Mouse (Mus musculus) forebrain, embryonic 16.5 days (tissue): ENCODE measurements around the gene Dgkb. TPM values are rescaled to one million over a fixed set of nuclear protein-coding genes. Genes with fewer than 3 reads are reported as not detected.

ENCODE experiments used
- ATAC-seq: fragments of 200-750 bp; cut with Nextera tagmentation; 2 replicates; pipeline ENCODE4 v1.8.0; 2017; ENCODE audit warnings: mild to moderate bottlenecking, moderate library complexity
- H3K27ac ChIP-seq: fragments of 300-500 bp; sonication (generic); 2 replicates; pipeline ENCODE4 v1.5.1; 2014; ENCODE audit warnings: low read length, control low read depth
- H3K27me3 ChIP-seq: fragments of 300-500 bp; sonication (generic); replicated peaks from 2 replicates; pipeline ENCODE4 v1.6.1; 2014; ENCODE audit warnings: low read length; ENCODE audit not compliant: control insufficient read depth, insufficient read depth
- H3K36me3 ChIP-seq: fragments of 300-500 bp; sonication (generic); 2 replicates; pipeline ENCODE4 v1.6.1; 2014; ENCODE audit not compliant: control insufficient read depth, insufficient read depth
- H3K4me1 ChIP-seq: fragments of 300-500 bp; sonication (generic); replicated peaks from 2 replicates; pipeline ENCODE4 v1.6.1; 2014; ENCODE audit warnings: low read length; ENCODE audit not compliant: control insufficient read depth, insufficient read depth
- H3K4me2 ChIP-seq: fragments of 300-500 bp; sonication (generic); 2 replicates; pipeline ENCODE4 v1.6.1; 2014; ENCODE audit warnings: mild to moderate bottlenecking, low read length, control low read depth
- H3K4me3 ChIP-seq: fragments of 300-500 bp; sonication (generic); replicated peaks from 2 replicates; pipeline ENCODE4 v1.5.1; 2014; ENCODE audit warnings: mild to moderate bottlenecking, low read length, control low read depth
- H3K9ac ChIP-seq: fragments of 300-500 bp; sonication (generic); replicated peaks from 2 replicates; pipeline ENCODE4 v1.6.1; 2014; ENCODE audit warnings: low read depth, low read length, control low read depth
- H3K9me3 ChIP-seq: fragments of 300-500 bp; sonication (generic); 2 replicates; pipeline ENCODE4 v1.6.1; 2016; ENCODE audit warnings: low read length; ENCODE audit not compliant: control insufficient read depth
- WGBS: fragments of 180-500 bp; shearing (Covaris S2); extraction: QIAGEN DNeasy Blood & Tissue Kit; methylation state at CpG from one replicate; pipeline ENCODE4 v1.1.7; 2014; 5-methylcytosine and 5-hydroxymethylcytosine counted together
- polyA plus RNA-seq: library from polyadenylated mRNA; unstranded; fragments of >200 nt; fragmentation: Nextera tagmentation; extraction: Ambion mirVana; gene quantifications from 2 replicates; pipeline ENCODE4 v1.2.1, GENCODE M21; 2015

Gene Dgkb
- polyA plus RNA-seq, 1 experiment from 2014 or later, result 6.4 TPM

GRCm38 (mm10) chr12:38309885-38310284 is 492.4 kb downstream of the Dgkb start:
- H3K4me3 ChIP-seq, result no peak overlapping the region
- H3K9ac ChIP-seq, result no peak overlapping the region
- no peaks in the 10 kb centered on the region for H3K36me3 ChIP-seq
- H3K9me3 ChIP-seq, result no peaks in the 10 kb centered on the region
- ATAC-seq, result no peak
- H3K4me2 ChIP-seq, result no peak overlapping the region
- no peak overlapping the region for H3K27ac ChIP-seq
- no peaks in the 10 kb centered on the region for H3K27me3 ChIP-seq
- H3K4me1 ChIP-seq, result 0 out of 2 replicates have a peak, but pooled peaks cover 1% of the 10 kb centered on the region

GRCm38 (mm10) chr12:38327729-38328271 is 510.3 kb downstream of the Dgkb start:
- H3K4me2 ChIP-seq, result no peak overlapping the region
- H3K36me3 ChIP-seq, result no peaks in the 10 kb centered on the region
- no peaks in the 10 kb centered on the region for H3K27me3 ChIP-seq
- H3K27ac ChIP-seq, result no peak overlapping the region
- no peaks in the 10 kb centered on the region for H3K9me3 ChIP-seq
- WGBS, result 13% methylated on average over 1 of the region's 1 CpGs
- no peak overlapping the region for H3K4me3 ChIP-seq
- 0 out of 2 replicates have a peak, but pooled peaks have one; percentile 10 for ATAC-seq
- H3K9ac ChIP-seq, result no peak overlapping the region
- peaks cover 3% of the 10 kb centered on the region; the same call in 1 of the 2 replicates for H3K4me1 ChIP-seq

GRCm38 (mm10) chr12:38328779-38329178 is 511.3 kb downstream of the Dgkb start:
- no peak overlapping the region for H3K27ac ChIP-seq
- no peak overlapping the region for H3K4me2 ChIP-seq
- peaks cover 3% of the 10 kb centered on the region; the same call in 1 of the 2 replicates for H3K4me1 ChIP-seq
- no peak overlapping the region for H3K4me3 ChIP-seq
- no peak overlapping the region for H3K9ac ChIP-seq
- no peaks in the 10 kb centered on the region for H3K27me3 ChIP-seq
- no peaks in the 10 kb centered on the region for H3K36me3 ChIP-seq
- peak; percentile 79 for ATAC-seq
- H3K9me3 ChIP-seq, result no peaks in the 10 kb centered on the region

GRCm38 (mm10) chr12:38342657-38343056 is 525.1 kb downstream of the Dgkb start:
- no peaks in the 10 kb centered on the region for H3K36me3 ChIP-seq
- peaks cover 4% of the 10 kb centered on the region; the same call in 1 of the 2 replicates for H3K4me1 ChIP-seq
- no peak overlapping the region for H3K9ac ChIP-seq
- WGBS, result 2% methylated on average over 6 of the region's 6 CpGs
- no peaks in the 10 kb centered on the region for H3K27me3 ChIP-seq
- H3K4me2 ChIP-seq, result peak overlapping the region; percentile 25
- ATAC-seq, result peak; percentile 97
- H3K27ac ChIP-seq, result no peak overlapping the region
- no peaks in the 10 kb centered on the region for H3K9me3 ChIP-seq
- no peak overlapping the region for H3K4me3 ChIP-seq

GRCm38 (mm10) chr12:38352481-38352880 is 535.0 kb downstream of the Dgkb start:
- no peaks in the 10 kb centered on the region for H3K27me3 ChIP-seq
- no peak overlapping the region for H3K4me2 ChIP-seq
- H3K4me3 ChIP-seq, result no peak overlapping the region
- 85% methylated on average over 3 of the region's 3 CpGs for WGBS
- H3K36me3 ChIP-seq, result no peaks in the 10 kb centered on the region
- H3K9me3 ChIP-seq, result no peaks in the 10 kb centered on the region
- ATAC-seq, result no peak
- H3K27ac ChIP-seq, result no peak overlapping the region
- H3K4me1 ChIP-seq, result no peaks in the 10 kb centered on the region
- H3K9ac ChIP-seq, result no peak overlapping the region

GRCm38 (mm10) chr12:38356386-38356785 is 538.9 kb downstream of the Dgkb start:
- Histone ChIP-seq H3K27me3 (no peaks in the 10 kb centered on the region), H3K4me2 (no peak overlapping the region), H3K9ac (no peak overlapping the region), H3K4me1 (no peaks in the 10 kb centered on the region), H3K4me3 (no peak overlapping the region), H3K36me3 (no peaks in the 10 kb centered on the region), H3K9me3 (no peaks in the 10 kb centered on the region), H3K27ac (no peak overlapping the region)
- no peak for ATAC-seq
- 56% methylated on average over 1 of the region's 1 CpGs for WGBS

GRCm38 (mm10) chr12:38361491-38361890 is 544.0 kb downstream of the Dgkb start:
- Histone ChIP-seq H3K9ac (no peak overlapping the region), H3K4me2 (no peak overlapping the region), H3K9me3 (no peaks in the 10 kb centered on the region), H3K27ac (no peak overlapping the region), H3K36me3 (no peaks in the 10 kb centered on the region), H3K27me3 (no peaks in the 10 kb centered on the region), H3K4me3 (no peak overlapping the region), H3K4me1 (no peaks in the 10 kb centered on the region)
- 47% methylated on average over 4 of the region's 4 CpGs for WGBS
- no peak for ATAC-seq

- Histone ChIP-seq H3K4me1 (no peaks in the 10 kb centered on the region), H3K27ac (no peak overlapping the region), H3K27me3 (no peaks in the 10 kb centered on the region), H3K9me3 (no peaks in the 10 kb centered on the region), H3K4me2 (no peak overlapping the region), H3K36me3 (no peaks in the 10 kb centered on the region), H3K4me3 (no peak overlapping the region), H3K9ac (no peak overlapping the region)
- ATAC-seq, result no peak
- 28% methylated on average over 2 of the region's 2 CpGs for WGBS
These were observed 554.1 kb downstream of the Dgkb start for GRCm38 (mm10) chr12:38371597-38371996.

GRCm38 (mm10) chr12:38374159-38374558 is 556.6 kb downstream of the Dgkb start:
- H3K9ac ChIP-seq, result no peak overlapping the region
- H3K27me3 ChIP-seq, result no peaks in the 10 kb centered on the region
- H3K4me3 ChIP-seq, result no peak overlapping the region
- no peak overlapping the region for H3K4me2 ChIP-seq
- H3K9me3 ChIP-seq, result no peaks in the 10 kb centered on the region
- 91% methylated on average over 3 of the region's 3 CpGs for WGBS
- H3K27ac ChIP-seq, result no peak overlapping the region
- ATAC-seq, result no peak
- H3K36me3 ChIP-seq, result no peaks in the 10 kb centered on the region
- no peaks in the 10 kb centered on the region for H3K4me1 ChIP-seq

- no peak overlapping the region for H3K4me3 ChIP-seq
- H3K27ac ChIP-seq, result no peak overlapping the region; the same call in 1 of the 2 replicates
- no peak overlapping the region for H3K9ac ChIP-seq
- no peak overlapping the region for H3K4me2 ChIP-seq
- peaks cover 9% of the 10 kb centered on the region; the same call in 1 of the 2 replicates for H3K4me1 ChIP-seq
- peak; percentile 88 for ATAC-seq
- H3K36me3 ChIP-seq, result no peaks in the 10 kb centered on the region
- H3K9me3 ChIP-seq, result no peaks in the 10 kb centered on the region
- no peaks in the 10 kb centered on the region for H3K27me3 ChIP-seq
- WGBS, result 19% methylated on average over 6 of the region's 6 CpGs
These were observed 568.4 kb downstream of the Dgkb start for GRCm38 (mm10) chr12:38385942-38386341.
